Mouse (Mus musculus) stomach, embryonic 16.5 days (tissue): ENCODE data around the gene P4ha2. TPM values are rescaled to one million over a fixed set of nuclear protein-coding genes. Genes with fewer than 3 reads are reported as not detected.

Experiments
- ATAC-seq: fragments of 200-750 bp; cut with Nextera tagmentation; 2 replicates; pipeline ENCODE4 v1.8.0; 2017; ENCODE audit warnings: moderate number of reproducible peaks, moderate TSS enrichment; ENCODE audit not compliant: insufficient read depth, low FRiP score
- H3K27ac ChIP-seq: fragments of 300-500 bp; sonication (generic); 2 replicates; pipeline ENCODE4 v1.5.1; 2014; ENCODE audit warnings: low read length
- H3K27me3 ChIP-seq: fragments of 300-500 bp; sonication (generic); 2 replicates; pipeline ENCODE4 v1.6.1; 2014; ENCODE audit warnings: low read length, control low read depth, mixed read lengths; ENCODE audit not compliant: control insufficient read depth, insufficient read depth
- H3K36me3 ChIP-seq: fragments of 300-500 bp; sonication (generic); 2 replicates; pipeline ENCODE4 v1.6.1; 2014; ENCODE audit warnings: low read length; ENCODE audit not compliant: control insufficient read depth, insufficient read depth
- H3K4me1 ChIP-seq: fragments of 300-500 bp; sonication (generic); 2 replicates; pipeline ENCODE4 v1.6.1; 2014; ENCODE audit warnings: low read length, control low read depth, mixed read lengths; ENCODE audit not compliant: control insufficient read depth, insufficient read depth
- H3K4me2 ChIP-seq: fragments of 300-500 bp; sonication (generic); 2 replicates; pipeline ENCODE4 v1.6.1; 2014; ENCODE audit warnings: low read depth, low read length, mixed read lengths
- H3K4me3 ChIP-seq: fragments of 300-500 bp; sonication (generic); replicated peaks from 2 replicates; pipeline ENCODE4 v1.5.1; 2014; ENCODE audit warnings: mild to moderate bottlenecking, low read length
- H3K9ac ChIP-seq: fragments of 300-500 bp; sonication (generic); 2 replicates; pipeline ENCODE4 v1.6.1; 2014; ENCODE audit warnings: low read length
- H3K9me3 ChIP-seq: fragments of 300-500 bp; sonication (generic); replicated peaks from 2 replicates; pipeline ENCODE4 v1.6.1; 2016; ENCODE audit warnings: low read length, control low read depth; ENCODE audit not compliant: control insufficient read depth
- WGBS: fragments of 180-500 bp; shearing (Covaris S2); extraction: QIAGEN DNeasy Blood & Tissue Kit; methylation state at CpG from one replicate; pipeline ENCODE4 v1.1.7; 2014; 5-methylcytosine and 5-hydroxymethylcytosine counted together
- polyA plus RNA-seq: library from polyadenylated mRNA; unstranded; fragments of >200 nt; fragmentation: Nextera tagmentation; extraction: Ambion mirVana; gene quantifications from 2 replicates; pipeline ENCODE4 v1.2.1, GENCODE M21; 2015

P4ha2 gene
- polyA plus RNA-seq, 1 experiment from 2014 or later, result 78.6 TPM

DNA sequence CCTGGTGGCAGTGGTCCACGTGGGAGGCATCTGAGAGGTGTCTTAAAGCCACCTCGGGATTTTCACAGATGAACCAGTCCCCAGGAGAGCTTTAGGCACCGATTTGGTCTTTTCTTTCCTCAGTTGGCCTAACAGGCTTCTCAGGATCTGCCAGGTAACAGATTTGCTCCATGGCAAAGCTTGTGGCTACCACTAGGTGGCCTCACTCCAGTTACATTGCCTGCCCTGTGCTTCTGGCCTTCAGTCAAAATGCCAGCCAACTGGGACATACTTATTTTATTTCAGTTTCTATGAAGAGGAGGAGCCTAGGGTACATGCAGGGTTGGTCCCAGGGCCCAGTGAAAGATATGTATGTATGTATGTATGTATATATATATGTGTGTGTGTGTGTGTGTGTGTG, 6.9 kb upstream of the P4ha2 start:
- Histone ChIP-seq H3K36me3 (no peaks in the 10 kb centered on the region), H3K9me3 (no peaks in the 10 kb centered on the region), H3K27me3 (no peaks in the 10 kb centered on the region), H3K9ac (no peak overlapping the region), H3K4me2 (no peak overlapping the region), H3K4me3 (no peak overlapping the region), H3K4me1 (0 out of 2 replicates have a peak, but pooled peaks cover 4% of the 10 kb centered on the region), H3K27ac (no peak overlapping the region)
- no peak for ATAC-seq
- 7% methylated on average over 3 of the region's 3 CpGs for WGBS

DNA sequence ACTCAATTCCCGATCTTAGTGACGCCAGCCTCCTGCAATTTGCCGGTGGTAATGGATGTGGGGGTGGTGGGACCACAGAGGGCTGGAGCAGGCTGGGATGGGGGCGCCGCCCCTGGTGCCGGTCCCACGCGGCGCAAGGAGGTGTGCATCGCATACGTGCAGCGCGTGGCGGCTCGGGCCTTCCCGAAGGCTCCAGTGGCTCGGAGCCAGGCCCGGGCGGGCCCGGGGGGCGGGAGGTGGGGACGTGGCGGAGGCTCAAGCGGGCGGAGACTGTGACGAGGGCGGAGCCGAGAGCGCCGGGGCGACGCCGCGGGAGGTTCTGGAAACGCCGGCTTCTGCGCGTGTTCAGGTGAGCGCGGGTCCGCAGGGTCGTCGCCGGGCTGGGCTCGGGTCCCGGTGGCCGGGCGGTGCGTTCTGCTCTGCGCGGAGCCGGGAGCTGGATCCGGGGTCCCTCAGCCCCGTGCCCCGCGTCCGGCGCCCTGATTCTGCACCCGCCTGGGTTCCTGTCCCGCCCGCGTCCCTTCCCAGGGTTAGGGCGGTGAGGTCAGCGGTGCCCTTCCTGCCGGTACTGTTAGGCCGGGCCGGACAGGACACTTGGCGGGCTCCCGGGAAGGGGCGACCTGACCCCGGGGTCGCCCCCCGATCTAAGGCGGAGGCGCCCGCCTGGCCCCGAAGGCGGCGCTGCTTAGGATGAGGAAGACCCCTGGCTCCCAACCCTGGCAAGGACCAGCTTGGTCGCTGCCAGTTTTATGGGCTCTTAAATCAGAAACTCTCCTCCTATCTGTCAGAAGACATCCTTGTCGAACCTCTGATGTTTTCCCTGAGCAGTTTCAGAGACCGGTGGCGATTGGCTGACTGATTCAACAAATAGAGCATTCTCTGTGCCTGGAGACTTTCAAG, 1.0 kb downstream of the P4ha2 start:
- no peaks in the 10 kb centered on the region for H3K9me3 ChIP-seq
- H3K9ac ChIP-seq, result peak overlapping the region; percentile 76
- H3K36me3 ChIP-seq, result no peaks in the 10 kb centered on the region
- peak overlapping the region; percentile 64 for H3K4me3 ChIP-seq
- peak overlapping the region; percentile 42; the same call in 1 of the 2 replicates for H3K27ac ChIP-seq
- H3K27me3 ChIP-seq, result no peaks in the 10 kb centered on the region
- WGBS, result 1% methylated on average over 78 of the region's 83 CpGs
- ATAC-seq, result peak; percentile 92
- H3K4me1 ChIP-seq, result peaks cover 28% of the 10 kb centered on the region
- peak overlapping the region; percentile 88 for H3K4me2 ChIP-seq

GRCm38 (mm10) chr11:54101701-54102100, 1.8 kb downstream of the P4ha2 start:
- Histone ChIP-seq H3K4me2 (peak overlapping the region; percentile 88), H3K4me3 (peak overlapping the region; percentile 64), H3K27me3 (no peaks in the 10 kb centered on the region), H3K4me1 (peaks cover 29% of the 10 kb centered on the region), H3K36me3 (no peaks in the 10 kb centered on the region), H3K9ac (peak overlapping the region; percentile 76), H3K9me3 (no peaks in the 10 kb centered on the region), H3K27ac (no peak overlapping the region)
- no peak for ATAC-seq
- 70% methylated on average over 9 of the region's 9 CpGs for WGBS

DNA sequence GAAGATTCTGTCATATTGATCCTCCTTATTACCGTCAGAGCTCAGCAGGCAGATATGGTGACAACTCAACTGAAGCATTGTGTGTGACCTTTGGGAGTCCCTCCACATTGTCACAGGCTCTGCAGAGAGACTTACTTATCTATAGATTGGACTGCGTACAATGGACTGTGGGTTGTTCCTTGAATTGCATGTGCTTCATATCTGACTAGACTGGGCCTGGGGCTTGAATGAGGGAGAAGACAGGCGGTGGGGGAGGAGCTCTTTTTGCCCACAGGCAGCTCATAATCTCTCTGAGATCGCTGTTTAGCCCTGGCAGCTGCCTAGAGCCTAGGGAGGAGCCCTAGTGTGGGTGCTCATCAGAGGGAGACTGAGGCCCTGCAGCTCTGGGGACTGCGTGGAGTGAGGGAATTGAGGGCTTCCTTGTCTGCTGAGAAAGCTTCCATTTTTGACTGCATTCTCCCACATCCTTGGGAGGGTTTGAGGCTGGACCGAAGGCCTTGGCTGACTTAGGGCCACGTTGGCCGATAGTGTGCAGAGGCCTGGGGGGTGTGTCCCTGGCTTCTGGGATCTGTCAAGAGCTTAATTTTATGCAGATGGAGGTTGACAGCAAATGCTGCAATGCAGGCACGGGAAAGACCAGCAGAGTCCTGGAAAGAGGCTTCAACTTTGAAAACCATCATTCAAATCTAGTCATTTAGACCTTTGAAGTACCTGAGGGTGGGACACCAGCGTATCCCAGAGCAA, 3.0 kb downstream of the P4ha2 start:
- Histone ChIP-seq H3K4me2 (peak overlapping the region; percentile 22; the same call in 1 of the 2 replicates), H3K9me3 (no peaks in the 10 kb centered on the region), H3K27me3 (no peaks in the 10 kb centered on the region), H3K9ac (no peak overlapping the region), H3K4me1 (peaks cover 32% of the 10 kb centered on the region), H3K36me3 (no peaks in the 10 kb centered on the region), H3K27ac (peak overlapping the region; percentile 61), H3K4me3 (no peak overlapping the region)
- ATAC-seq, result no peak
- WGBS, result 58% methylated on average over 10 of the region's 10 CpGs

DNA sequence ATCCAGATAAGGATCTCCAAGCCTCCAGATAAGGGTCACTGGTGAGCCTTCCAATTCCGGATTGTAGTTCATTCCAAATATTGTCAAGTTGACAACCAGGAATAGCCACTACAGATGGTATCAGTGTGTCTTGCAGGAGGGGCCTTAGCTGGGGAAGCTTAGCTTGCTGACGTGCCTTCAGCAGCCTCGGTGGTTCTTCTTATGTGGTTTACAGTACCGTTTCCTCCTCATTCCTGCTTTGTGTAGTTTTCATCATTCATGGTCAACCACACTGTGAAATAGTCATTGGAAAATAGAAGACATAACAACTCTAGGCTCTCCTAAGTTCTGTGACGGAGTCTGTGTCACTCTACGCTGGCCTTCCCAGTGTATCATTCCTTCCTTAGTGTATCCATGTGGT, 5.1 kb downstream of the P4ha2 start:
- no peak for ATAC-seq
- Histone ChIP-seq H3K4me2 (no peak overlapping the region), H3K27ac (no peak overlapping the region), H3K4me1 (peaks cover 45% of the 10 kb centered on the region), H3K9ac (no peak overlapping the region), H3K27me3 (no peaks in the 10 kb centered on the region), H3K9me3 (no peaks in the 10 kb centered on the region), H3K36me3 (no peaks in the 10 kb centered on the region), H3K4me3 (no peak overlapping the region)
- 89% methylated on average over 6 of the region's 6 CpGs for WGBS

DNA sequence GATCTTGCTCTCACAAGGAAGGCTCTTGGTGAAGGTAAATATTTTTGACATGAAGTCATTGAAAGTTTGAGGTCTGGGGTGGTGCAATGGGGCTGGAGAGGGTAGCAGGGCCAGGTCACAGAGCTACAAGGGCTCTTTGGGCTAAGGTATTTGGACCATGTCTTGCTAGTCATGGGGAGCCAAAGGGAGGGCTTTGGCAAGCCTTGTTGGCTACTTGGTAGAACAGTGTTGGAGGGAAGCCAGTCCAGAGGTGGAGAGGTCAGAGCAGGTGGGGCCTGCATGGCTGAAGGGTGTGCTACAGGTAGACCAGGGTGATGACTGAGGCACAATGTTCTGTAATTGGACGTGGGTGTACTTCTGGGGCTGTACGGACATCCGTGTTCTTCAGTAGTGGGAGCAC, 6.8 kb downstream of the P4ha2 start:
- H3K36me3 ChIP-seq, result no peaks in the 10 kb centered on the region
- no peak overlapping the region for H3K9ac ChIP-seq
- H3K4me1 ChIP-seq, result peaks cover 38% of the 10 kb centered on the region
- H3K4me3 ChIP-seq, result no peak overlapping the region
- WGBS, result 94% methylated on average over 3 of the region's 3 CpGs
- H3K4me2 ChIP-seq, result no peak overlapping the region
- no peaks in the 10 kb centered on the region for H3K9me3 ChIP-seq
- H3K27ac ChIP-seq, result peak overlapping the region; percentile 35; the same call in 1 of the 2 replicates
- no peak; the same call in 1 of the 2 replicates for ATAC-seq
- H3K27me3 ChIP-seq, result no peaks in the 10 kb centered on the region

- H3K4me2 ChIP-seq, result no peak overlapping the region
- no peaks in the 10 kb centered on the region for H3K36me3 ChIP-seq
- H3K27me3 ChIP-seq, result no peaks in the 10 kb centered on the region
- no peaks in the 10 kb centered on the region for H3K9me3 ChIP-seq
- H3K27ac ChIP-seq, result peak overlapping the region; percentile 35; the same call in 1 of the 2 replicates
- no peak overlapping the region for H3K4me3 ChIP-seq
- 72% methylated on average over 7 of the region's 7 CpGs for WGBS
- H3K4me1 ChIP-seq, result peaks cover 38% of the 10 kb centered on the region
- no peak for ATAC-seq
- H3K9ac ChIP-seq, result no peak overlapping the region
Observed at GRCm38 (mm10) chr11:54107239-54107638, 7.3 kb downstream of the P4ha2 start.

GRCm38 (mm10) chr11:54108131-54108530, 8.2 kb downstream of the P4ha2 start:
- Histone ChIP-seq H3K9me3 (no peaks in the 10 kb centered on the region), H3K9ac (no peak overlapping the region; the same call in 1 of the 2 replicates), H3K27me3 (no peaks in the 10 kb centered on the region), H3K4me3 (no peak overlapping the region), H3K4me2 (no peak overlapping the region), H3K36me3 (no peaks in the 10 kb centered on the region), H3K27ac (peak overlapping the region; percentile 51; the same call in 1 of the 2 replicates), H3K4me1 (peaks cover 38% of the 10 kb centered on the region)
- 69% methylated on average over 3 of the region's 3 CpGs for WGBS
- no peak for ATAC-seq

- WGBS, result 63% methylated on average over 5 of the region's 5 CpGs
- Histone ChIP-seq H3K27me3 (no peaks in the 10 kb centered on the region), H3K9ac (no peak overlapping the region), H3K27ac (peak overlapping the region; percentile 51), H3K9me3 (no peaks in the 10 kb centered on the region), H3K4me1 (peaks cover 41% of the 10 kb centered on the region), H3K4me2 (no peak overlapping the region), H3K36me3 (no peaks in the 10 kb centered on the region), H3K4me3 (no peak overlapping the region)
- 0 out of 2 replicates have a peak, but pooled peaks have one; percentile 4 for ATAC-seq
Observed at GRCm38 (mm10) chr11:54108894-54109293, 9.0 kb downstream of the P4ha2 start.
